Mouse (Mus musculus) midbrain, embryonic 11.5 days (tissue): Measurements from ENCODE around the gene Trio. TPM values are rescaled to one million over a fixed set of nuclear protein-coding genes. Genes with fewer than 3 reads are reported as not detected.
"Not testable (repeated sequence)": the region's sequence is repeated elsewhere in the genome, so short reads cannot be mapped to it uniquely, and the experiment has no call there.

Source experiments
- ATAC-seq: fragments of 200-750 bp; cut with Nextera tagmentation; 2 replicates; pipeline ENCODE4 v1.8.0; 2017; ENCODE audit warnings: moderate TSS enrichment, moderate library complexity; ENCODE audit not compliant: low FRiP score
- DNase-seq: peaks from one replicate; pipeline ENCODE4 v3.0.0; 2015; ENCODE audit warnings: low spot score; ENCODE audit errors: missing footprints
- H3K27ac ChIP-seq: fragments of 300-500 bp; sonication (generic); 2 replicates; pipeline ENCODE4 v1.5.1; 2014; ENCODE audit warnings: low read depth, low read length
- H3K27me3 ChIP-seq: fragments of 300-500 bp; sonication (generic); 2 replicates; pipeline ENCODE4 v1.6.1; 2014; ENCODE audit warnings: mild to moderate bottlenecking, low read length, moderate library complexity, mixed read lengths; ENCODE audit not compliant: control insufficient read depth, insufficient read depth
- H3K36me3 ChIP-seq: fragments of 300-500 bp; sonication (generic); 2 replicates; pipeline ENCODE4 v1.6.1; 2014; ENCODE audit warnings: mild to moderate bottlenecking, low read length, moderate library complexity, mixed read lengths; ENCODE audit not compliant: control insufficient read depth, insufficient read depth
- H3K4me1 ChIP-seq: fragments of 300-500 bp; sonication (generic); 2 replicates; pipeline ENCODE4 v1.6.1; 2014; ENCODE audit warnings: low read length; ENCODE audit not compliant: control insufficient read depth, insufficient read depth
- H3K4me2 ChIP-seq: fragments of 300-500 bp; sonication (generic); 2 replicates; pipeline ENCODE4 v1.6.1; 2014; ENCODE audit warnings: mild to moderate bottlenecking, moderate library complexity
- H3K4me3 ChIP-seq: fragments of 300-500 bp; sonication (generic); 2 replicates; pipeline ENCODE4 v1.5.1; 2014; ENCODE audit warnings: low read depth, low read length
- H3K9ac ChIP-seq: fragments of 300-500 bp; sonication (generic); 2 replicates; pipeline ENCODE4 v1.6.1; 2014; ENCODE audit warnings: low read length
- H3K9me3 ChIP-seq: fragments of 300-500 bp; sonication (generic); 2 replicates; pipeline ENCODE4 v1.6.1; 2016; ENCODE audit warnings: low read length; ENCODE audit not compliant: control insufficient read depth
- WGBS: fragments of 180-500 bp; shearing (Covaris S2); extraction: QIAGEN DNeasy Blood & Tissue Kit; methylation state at CpG from one replicate; pipeline ENCODE4 v1.1.7; 2014; 5-methylcytosine and 5-hydroxymethylcytosine counted together
- polyA plus RNA-seq: library from polyadenylated mRNA; unstranded; fragments of >200 nt; fragmentation: Nextera tagmentation; extraction: Ambion mirVana; gene quantifications from 2 replicates; pipeline ENCODE4 v1.2.1, GENCODE M21; 2014

Trio gene
- polyA plus RNA-seq, 1 experiment from 2014 or later, result 32.5 TPM

GRCm38 (mm10) chr15:27723746-27724145 lies 301.9 kb downstream of the Trio start:
- no peak overlapping the region for H3K9ac ChIP-seq
- ATAC-seq, result no peak
- DNase-seq, result no peak
- no peaks in the 10 kb centered on the region for H3K4me1 ChIP-seq
- H3K27ac ChIP-seq, result no peak overlapping the region
- H3K36me3 ChIP-seq, result no peaks in the 10 kb centered on the region
- 57% methylated on average over 6 of the region's 6 CpGs for WGBS
- H3K4me3 ChIP-seq, result no peak overlapping the region
- no peaks in the 10 kb centered on the region for H3K9me3 ChIP-seq
- H3K4me2 ChIP-seq, result no peak overlapping the region
- no peaks in the 10 kb centered on the region for H3K27me3 ChIP-seq

GRCm38 (mm10) chr15:27720297-27720696 lies 305.4 kb downstream of the Trio start:
- not testable (repeated sequence) for H3K27me3 ChIP-seq, H3K36me3 ChIP-seq, DNase-seq, H3K4me3 ChIP-seq, ATAC-seq, H3K27ac ChIP-seq, H3K4me1 ChIP-seq, H3K4me2 ChIP-seq, H3K9me3 ChIP-seq, H3K9ac ChIP-seq
- WGBS, result 89% methylated on average over 8 of the region's 8 CpGs

- DNase-seq (no peak), ATAC-seq (no peak)
- Histone ChIP-seq H3K4me3 (no peak overlapping the region), H3K4me1 (no peaks in the 10 kb centered on the region), H3K4me2 (no peak overlapping the region), H3K9me3 (no peaks in the 10 kb centered on the region), H3K27ac (no peak overlapping the region), H3K27me3 (no peaks in the 10 kb centered on the region), H3K9ac (no peak overlapping the region), H3K36me3 (no peaks in the 10 kb centered on the region)
- WGBS, result 86% methylated on average over 7 of the region's 7 CpGs
These were observed 307.0 kb downstream of the Trio start for GRCm38 (mm10) chr15:27718668-27719067.

- H3K4me3 ChIP-seq, result no peak overlapping the region
- 30% methylated on average over 3 of the region's 3 CpGs for WGBS
- ATAC-seq, result 0 out of 2 replicates have a peak, but pooled peaks have one; percentile 16
These were observed 310.3 kb downstream of the Trio start for GRCm38 (mm10) chr15:27715331-27715730.

GRCm38 (mm10) chr15:27710698-27711097 lies 314.9 kb downstream of the Trio start:
- Histone ChIP-seq H3K4me3 (no peak overlapping the region), H3K9me3 (no peaks in the 10 kb centered on the region), H3K4me1 (no peaks in the 10 kb centered on the region), H3K36me3 (no peaks in the 10 kb centered on the region), H3K27ac (no peak overlapping the region), H3K27me3 (no peaks in the 10 kb centered on the region), H3K9ac (no peak overlapping the region), H3K4me2 (no peak overlapping the region)
- 84% methylated on average over 9 of the region's 9 CpGs for WGBS
- no peak for ATAC-seq
- DNase-seq, result peak; percentile 59

More at GRCm38 (mm10) chr15:27715331-27715730, 310.3 kb downstream of the Trio start:
- DNase-seq, result peak; percentile 83
- Histone ChIP-seq H3K9me3 (no peaks in the 10 kb centered on the region), H3K36me3 (no peaks in the 10 kb centered on the region), H3K4me1 (no peaks in the 10 kb centered on the region), H3K27ac (no peak overlapping the region), H3K27me3 (no peaks in the 10 kb centered on the region), H3K4me2 (no peak overlapping the region), H3K9ac (no peak overlapping the region)

- ATAC-seq (no peak), DNase-seq (peak; percentile 68)
- WGBS, result 89% methylated on average over 7 of the region's 7 CpGs
- Histone ChIP-seq H3K4me1 (no peaks in the 10 kb centered on the region), H3K9me3 (no peaks in the 10 kb centered on the region), H3K9ac (no peak overlapping the region), H3K36me3 (no peaks in the 10 kb centered on the region), H3K4me2 (no peak overlapping the region), H3K4me3 (no peak overlapping the region), H3K27me3 (no peaks in the 10 kb centered on the region), H3K27ac (no peak overlapping the region)
These were observed 316.6 kb downstream of the Trio start for GRCm38 (mm10) chr15:27708968-27709612.

GRCm38 (mm10) chr15:27708499-27708898 lies 317.1 kb downstream of the Trio start:
- Histone ChIP-seq H3K4me1 (no peaks in the 10 kb centered on the region), H3K27ac (no peak overlapping the region), H3K27me3 (no peaks in the 10 kb centered on the region), H3K4me2 (no peak overlapping the region), H3K9ac (no peak overlapping the region), H3K9me3 (no peaks in the 10 kb centered on the region), H3K4me3 (no peak overlapping the region), H3K36me3 (no peaks in the 10 kb centered on the region)
- DNase-seq, result no peak
- WGBS, result 77% methylated on average over 3 of the region's 3 CpGs
- no peak for ATAC-seq

GRCm38 (mm10) chr15:27702972-27703313 lies 322.7 kb downstream of the Trio start:
- Histone ChIP-seq H3K4me1 (peaks cover 5% of the 10 kb centered on the region; the same call in 1 of the 2 replicates), H3K9me3 (no peaks in the 10 kb centered on the region), H3K4me2 (no peak overlapping the region), H3K27me3 (no peaks in the 10 kb centered on the region), H3K9ac (no peak overlapping the region), H3K27ac (no peak overlapping the region; the same call in 1 of the 2 replicates), H3K36me3 (no peaks in the 10 kb centered on the region), H3K4me3 (no peak overlapping the region)
- ATAC-seq, result no peak
- WGBS, result 14% methylated on average over 1 of the region's 1 CpGs
- DNase-seq, result no peak

GRCm38 (mm10) chr15:27702031-27702971 lies 323.3 kb downstream of the Trio start:
- no peak overlapping the region for H3K4me2 ChIP-seq
- no peak overlapping the region for H3K9ac ChIP-seq
- no peaks in the 10 kb centered on the region for H3K9me3 ChIP-seq
- DNase-seq (peak; percentile 81), ATAC-seq (no peak)
- peaks cover 5% of the 10 kb centered on the region; the same call in 1 of the 2 replicates for H3K4me1 ChIP-seq
- no peaks in the 10 kb centered on the region for H3K27me3 ChIP-seq
- no peak overlapping the region for H3K4me3 ChIP-seq
- H3K36me3 ChIP-seq, result no peaks in the 10 kb centered on the region
- H3K27ac ChIP-seq, result no peak overlapping the region; the same call in 1 of the 2 replicates
- WGBS, result 53% methylated on average over 11 of the region's 11 CpGs
